Mouse (Mus musculus) lung, embryonic 14.5 days (tissue): Measurements from ENCODE around the gene Rnf208. TPM values are rescaled to one million over a fixed set of nuclear protein-coding genes. Genes with fewer than 3 reads are reported as not detected.

Experiments
- ATAC-seq: fragments of 200-750 bp; cut with Nextera tagmentation; 2 replicates; pipeline ENCODE4 v1.8.0; 2017; ENCODE audit warnings: mild to moderate bottlenecking, moderate TSS enrichment, moderate library complexity; ENCODE audit not compliant: insufficient read depth
- DNase-seq: peaks from one replicate; pipeline ENCODE4 v3.0.0-alpha.2; 2015
- H3K27ac ChIP-seq: fragments of 300-500 bp; sonication (generic); 2 replicates; pipeline ENCODE4 v1.5.1; 2014; ENCODE audit warnings: low read depth, mild to moderate bottlenecking, moderate library complexity
- H3K27me3 ChIP-seq: fragments of 300-500 bp; sonication (generic); 2 replicates; pipeline ENCODE4 v1.6.1; 2014; ENCODE audit warnings: low read length, control low read depth; ENCODE audit not compliant: insufficient read depth
- H3K36me3 ChIP-seq: fragments of 300-500 bp; sonication (generic); 2 replicates; pipeline ENCODE4 v1.6.1; 2014; ENCODE audit warnings: control low read depth; ENCODE audit not compliant: insufficient read depth
- H3K4me1 ChIP-seq: fragments of 300-500 bp; sonication (generic); 2 replicates; pipeline ENCODE4 v1.6.1; 2014; ENCODE audit warnings: antibody characterized with exemption, control low read depth; ENCODE audit not compliant: insufficient read depth
- H3K4me2 ChIP-seq: fragments of 300-500 bp; sonication (generic); 2 replicates; pipeline ENCODE4 v1.6.1; 2014; ENCODE audit warnings: mild to moderate bottlenecking
- H3K4me3 ChIP-seq: fragments of 300-500 bp; sonication (generic); 2 replicates; pipeline ENCODE4 v1.5.1; 2014; ENCODE audit warnings: low read depth, low read length
- H3K9ac ChIP-seq: fragments of 300-500 bp; sonication (generic); 2 replicates; pipeline ENCODE4 v1.6.1; 2014
- H3K9me3 ChIP-seq: fragments of 300-500 bp; sonication (generic); 2 replicates; pipeline ENCODE4 v1.6.1; 2016; ENCODE audit warnings: low read depth, low read length, control low read depth
- CTCF ChIP-seq: IDR thresholded peaks from 2 replicates; pipeline ENCODE4 v1.5.1; 2016; ENCODE audit warnings: antibody characterized with exemption, low read depth
- WGBS: fragments of 180-500 bp; shearing (Covaris S2); extraction: QIAGEN DNeasy Blood & Tissue Kit; methylation state at CpG from one replicate; pipeline ENCODE4 v1.1.7; 2014; 5-methylcytosine and 5-hydroxymethylcytosine counted together
- polyA plus RNA-seq: library from polyadenylated mRNA; unstranded; fragments of >200 nt; fragmentation: Nextera tagmentation; extraction: Ambion mirVana; gene quantifications from 2 replicates; pipeline ENCODE4 v1.2.1, GENCODE M21; 2014

Rnf208 gene
- polyA plus RNA-seq, 1 experiment from 2014 or later: 9.9 TPM

GRCm38 (mm10) chr2:25224766-25225752, 17.0 kb upstream of the Rnf208 start:
- DNase-seq (peak; percentile 99), ATAC-seq (peak; percentile 96)
- H3K4me1 ChIP-seq: 0 out of 2 replicates have a peak, but pooled peaks cover 5% of the 10 kb centered on the region
- peak overlapping the region; percentile 98 for H3K27ac ChIP-seq
- H3K4me3 ChIP-seq: peak overlapping the region; percentile 91
- H3K27me3 ChIP-seq: no peaks in the 10 kb centered on the region
- TF ChIP-seq CTCF: no peak
- peak overlapping the region; percentile 62 for H3K9ac ChIP-seq
- no peaks in the 10 kb centered on the region for H3K9me3 ChIP-seq
- 2% methylated on average over 41 of the region's 41 CpGs for WGBS
- H3K4me2 ChIP-seq: peak overlapping the region; percentile 66
- peaks cover 17% of the 10 kb centered on the region for H3K36me3 ChIP-seq

- Histone ChIP-seq H3K36me3 (peaks cover 17% of the 10 kb centered on the region), H3K4me1 (0 out of 2 replicates have a peak, but pooled peaks cover 5% of the 10 kb centered on the region), H3K9me3 (no peaks in the 10 kb centered on the region), H3K27me3 (no peaks in the 10 kb centered on the region), H3K9ac (peak overlapping the region; percentile 62; the same call in 1 of the 2 replicates), H3K4me2 (peak overlapping the region; percentile 66), H3K27ac (peak overlapping the region; percentile 98), H3K4me3 (peak overlapping the region; percentile 51; the same call in 1 of the 2 replicates)
- WGBS: 69% methylated on average over 8 of the region's 8 CpGs
- no peak for TF ChIP-seq CTCF
- ATAC-seq: no peak
- DNase-seq: no peak
Measured at GRCm38 (mm10) chr2:25225811-25226379, 16.2 kb upstream of the Rnf208 start.

GRCm38 (mm10) chr2:25226864-25227263, 15.2 kb upstream of the Rnf208 start:
- 0 out of 2 replicates have a peak, but pooled peaks cover 5% of the 10 kb centered on the region for H3K4me1 ChIP-seq
- WGBS: 75% methylated on average over 5 of the region's 5 CpGs
- no peak for DNase-seq
- ATAC-seq: no peak
- no peak overlapping the region for H3K4me2 ChIP-seq
- no peak for TF ChIP-seq CTCF
- peaks cover 10% of the 10 kb centered on the region for H3K36me3 ChIP-seq
- no peaks in the 10 kb centered on the region for H3K9me3 ChIP-seq
- H3K27me3 ChIP-seq: no peaks in the 10 kb centered on the region
- no peak overlapping the region for H3K4me3 ChIP-seq
- H3K9ac ChIP-seq: no peak overlapping the region
- H3K27ac ChIP-seq: no peak overlapping the region

- no peak overlapping the region for H3K9ac ChIP-seq
- H3K4me3 ChIP-seq: no peak overlapping the region
- 0 out of 2 replicates have a peak, but pooled peaks cover 5% of the 10 kb centered on the region for H3K4me1 ChIP-seq
- 0 out of 2 replicates have a peak, but pooled peaks cover 4% of the 10 kb centered on the region for H3K36me3 ChIP-seq
- no peak for TF ChIP-seq CTCF
- ATAC-seq: no peak
- H3K4me2 ChIP-seq: no peak overlapping the region
- 90% methylated on average over 4 of the region's 4 CpGs for WGBS
- H3K27ac ChIP-seq: no peak overlapping the region
- no peaks in the 10 kb centered on the region for H3K9me3 ChIP-seq
- no peak for DNase-seq
- no peaks in the 10 kb centered on the region for H3K27me3 ChIP-seq
Measured at GRCm38 (mm10) chr2:25227406-25227805, 14.6 kb upstream of the Rnf208 start.

- Histone ChIP-seq H3K9me3 (no peaks in the 10 kb centered on the region), H3K9ac (no peak overlapping the region), H3K4me3 (0 out of 2 replicates have a peak overlapping the region, but pooled peaks have one; percentile 7), H3K27me3 (no peaks in the 10 kb centered on the region), H3K27ac (peak overlapping the region; percentile 58; the same call in 1 of the 2 replicates), H3K4me1 (0 out of 2 replicates have a peak, but pooled peaks cover 5% of the 10 kb centered on the region), H3K4me2 (peak overlapping the region; percentile 33), H3K36me3 (0 out of 2 replicates have a peak, but pooled peaks cover 2% of the 10 kb centered on the region)
- TF ChIP-seq CTCF: peak; percentile 74
- peak; percentile 35 for ATAC-seq
- DNase-seq: peak; percentile 93
- under 1% methylated on average over 7 of the region's 7 CpGs for WGBS
Measured at GRCm38 (mm10) chr2:25228431-25228889, 13.6 kb upstream of the Rnf208 start.

GRCm38 (mm10) chr2:25228995-25229530, 13.0 kb upstream of the Rnf208 start:
- ATAC-seq: no peak
- 0 out of 2 replicates have a peak, but pooled peaks cover 1% of the 10 kb centered on the region for H3K27me3 ChIP-seq
- no peak overlapping the region for H3K27ac ChIP-seq
- peak overlapping the region; percentile 33; the same call in 1 of the 2 replicates for H3K4me2 ChIP-seq
- H3K4me3 ChIP-seq: no peak overlapping the region
- no peak overlapping the region for H3K9ac ChIP-seq
- no peaks in the 10 kb centered on the region for H3K36me3 ChIP-seq
- no peaks in the 10 kb centered on the region for H3K9me3 ChIP-seq
- H3K4me1 ChIP-seq: 0 out of 2 replicates have a peak, but pooled peaks cover 5% of the 10 kb centered on the region
- no peak for TF ChIP-seq CTCF
- WGBS: 65% methylated on average over 6 of the region's 6 CpGs
- no peak for DNase-seq
